Mouse (Mus musculus): ENCODE data around the gene Shisa8. TPM values are rescaled to one million over a fixed set of nuclear protein-coding genes. Genes with fewer than 3 reads are reported as not detected.
A peak's percentile ranks its signal among the peaks of the same experiment; 100 is the strongest.

Shisa8 gene
- polyA plus RNA-seq, 1 experiment from 2014 or later, result 0.10 TPM

- 19% methylated on average over 5 of the region's 5 CpGs for WGBS
These were observed 23.9 kb upstream of the Shisa8 start for GRCm38 (mm10) chr15:82236565-82236964.

GRCm38 (mm10) chr15:82235661-82236060, 23.0 kb upstream of the Shisa8 start:
- no peak for ATAC-seq (ENCODE audit: insufficient number of reproducible peaks, insufficient read depth, low FRiP score, low TSS enrichment, low read depth)
- H3K9me3 ChIP-seq, result no peaks in the 10 kb centered on the region
- H3K27me3 ChIP-seq, result no peaks in the 10 kb centered on the region
- no peak overlapping the region for H3K4me2 ChIP-seq
- H3K4me1 ChIP-seq (replicated peaks), result no peaks in the 10 kb centered on the region
- no peak overlapping the region for H3K9ac ChIP-seq (replicated peaks)
- peaks cover 43% of the 10 kb centered on the region; the same call in 1 of the 2 replicates for H3K36me3 ChIP-seq
- no peak overlapping the region for H3K4me3 ChIP-seq (replicated peaks)
- WGBS, result 86% methylated on average over 10 of the region's 10 CpGs
- no peak overlapping the region for H3K27ac ChIP-seq

More at GRCm38 (mm10) chr15:82236565-82236964, 23.9 kb upstream of the Shisa8 start:
- H3K9ac ChIP-seq (replicated peaks), result no peak overlapping the region
- no peaks in the 10 kb centered on the region for H3K9me3 ChIP-seq
- H3K36me3 ChIP-seq, result peaks cover 43% of the 10 kb centered on the region; the same call in 1 of the 2 replicates
- ATAC-seq (ENCODE audit: insufficient number of reproducible peaks, insufficient read depth, low FRiP score, low TSS enrichment, low read depth), result peak; percentile 50; the same call in 1 of the 2 replicates
- H3K4me1 ChIP-seq (replicated peaks), result no peaks in the 10 kb centered on the region
- no peak overlapping the region for H3K4me3 ChIP-seq (replicated peaks)
- H3K4me2 ChIP-seq, result no peak overlapping the region
- no peak overlapping the region for H3K27ac ChIP-seq
- H3K27me3 ChIP-seq, result no peaks in the 10 kb centered on the region

- 66% methylated on average over 4 of the region's 4 CpGs for WGBS
- ATAC-seq (ENCODE audit: insufficient number of reproducible peaks, insufficient read depth, low FRiP score, low TSS enrichment, low read depth), result no peak
- Histone ChIP-seq H3K4me1 (replicated peaks) (peaks cover 5% of the 10 kb centered on the region), H3K27ac (no peak overlapping the region), H3K27me3 (no peaks in the 10 kb centered on the region), H3K36me3 (peaks cover 21% of the 10 kb centered on the region; the same call in 1 of the 2 replicates), H3K4me2 (no peak overlapping the region), H3K4me3 (replicated peaks) (no peak overlapping the region), H3K9me3 (no peaks in the 10 kb centered on the region), H3K9ac (replicated peaks) (0 out of 2 replicates have a peak overlapping the region, but pooled peaks have one; percentile 0)
These were observed 20.0 kb upstream of the Shisa8 start for GRCm38 (mm10) chr15:82232651-82233050.

- no peak overlapping the region for H3K27ac ChIP-seq
- no peak overlapping the region for H3K4me2 ChIP-seq
These were observed 19.2 kb upstream of the Shisa8 start for GRCm38 (mm10) chr15:82231591-82232378.

GRCm38 (mm10) chr15:82231100-82231499, 18.5 kb upstream of the Shisa8 start:
- 73% methylated on average over 4 of the region's 4 CpGs for WGBS
- Histone ChIP-seq H3K4me3 (replicated peaks) (no peak overlapping the region), H3K36me3 (peaks cover 20% of the 10 kb centered on the region; the same call in 1 of the 2 replicates), H3K9ac (replicated peaks) (no peak overlapping the region), H3K4me1 (replicated peaks) (peaks cover 5% of the 10 kb centered on the region), H3K9me3 (no peaks in the 10 kb centered on the region), H3K4me2 (no peak overlapping the region), H3K27me3 (peaks cover 4% of the 10 kb centered on the region), H3K27ac (no peak overlapping the region)
- no peak for ATAC-seq (ENCODE audit: insufficient number of reproducible peaks, insufficient read depth, low FRiP score, low TSS enrichment, low read depth)

More at GRCm38 (mm10) chr15:82231591-82232378, 19.2 kb upstream of the Shisa8 start:
- no peak for ATAC-seq (ENCODE audit: insufficient number of reproducible peaks, insufficient read depth, low FRiP score, low TSS enrichment, low read depth)
- Histone ChIP-seq H3K36me3 (peaks cover 20% of the 10 kb centered on the region; the same call in 1 of the 2 replicates), H3K4me3 (replicated peaks) (no peak overlapping the region), H3K9me3 (no peaks in the 10 kb centered on the region), H3K27me3 (no peaks in the 10 kb centered on the region), H3K4me1 (replicated peaks) (peaks cover 5% of the 10 kb centered on the region), H3K9ac (replicated peaks) (no peak overlapping the region)
- WGBS, result 69% methylated on average over 11 of the region's 11 CpGs

GRCm38 (mm10) chr15:82230098-82230611, 17.5 kb upstream of the Shisa8 start:
- H3K4me2 ChIP-seq, result no peak overlapping the region
- no peak overlapping the region for H3K4me3 ChIP-seq (replicated peaks)
- peaks cover 5% of the 10 kb centered on the region for H3K4me1 ChIP-seq (replicated peaks)
- H3K9me3 ChIP-seq, result no peaks in the 10 kb centered on the region
- WGBS, result 74% methylated on average over 6 of the region's 6 CpGs
- H3K9ac ChIP-seq (replicated peaks), result no peak overlapping the region
- peaks cover 17% of the 10 kb centered on the region; the same call in 1 of the 2 replicates for H3K36me3 ChIP-seq
- peaks cover 14% of the 10 kb centered on the region for H3K27me3 ChIP-seq
- ATAC-seq (ENCODE audit: insufficient number of reproducible peaks, insufficient read depth, low FRiP score, low TSS enrichment, low read depth), result no peak
- H3K27ac ChIP-seq, result no peak overlapping the region

GRCm38 (mm10) chr15:82229542-82230045, 17.0 kb upstream of the Shisa8 start:
- no peaks in the 10 kb centered on the region for H3K9me3 ChIP-seq
- H3K36me3 ChIP-seq, result peaks cover 16% of the 10 kb centered on the region; the same call in 1 of the 2 replicates
- H3K4me1 ChIP-seq (replicated peaks), result peaks cover 7% of the 10 kb centered on the region
- no peak overlapping the region for H3K9ac ChIP-seq (replicated peaks)
- H3K4me3 ChIP-seq (replicated peaks), result no peak overlapping the region
- no peak overlapping the region for H3K4me2 ChIP-seq
- ATAC-seq (ENCODE audit: insufficient number of reproducible peaks, insufficient read depth, low FRiP score, low TSS enrichment, low read depth), result no peak
- peaks cover 19% of the 10 kb centered on the region for H3K27me3 ChIP-seq
- WGBS, result 40% methylated on average over 11 of the region's 11 CpGs
- H3K27ac ChIP-seq, result no peak overlapping the region

GRCm38 (mm10) chr15:82225769-82226168, 13.2 kb upstream of the Shisa8 start:
- Histone ChIP-seq H3K27ac (no peak overlapping the region), H3K9me3 (no peaks in the 10 kb centered on the region), H3K36me3 (no peaks in the 10 kb centered on the region), H3K4me3 (replicated peaks) (no peak overlapping the region), H3K4me1 (replicated peaks) (peaks cover 17% of the 10 kb centered on the region), H3K27me3 (peaks cover 49% of the 10 kb centered on the region), H3K4me2 (no peak overlapping the region), H3K9ac (replicated peaks) (no peak overlapping the region)
- 90% methylated on average over 5 of the region's 5 CpGs for WGBS
- ATAC-seq (ENCODE audit: insufficient number of reproducible peaks, insufficient read depth, low FRiP score, low TSS enrichment, low read depth), result no peak

GRCm38 (mm10) chr15:82224602-82225215, 12.1 kb upstream of the Shisa8 start:
- Histone ChIP-seq H3K27me3 (peaks cover 55% of the 10 kb centered on the region), H3K36me3 (no peaks in the 10 kb centered on the region), H3K4me2 (peak overlapping the region; percentile 66), H3K9me3 (no peaks in the 10 kb centered on the region), H3K4me1 (replicated peaks) (peaks cover 17% of the 10 kb centered on the region), H3K9ac (replicated peaks) (no peak overlapping the region), H3K4me3 (replicated peaks) (peak overlapping the region; percentile 41; the same call in 1 of the 2 replicates), H3K27ac (no peak overlapping the region)
- no peak for ATAC-seq (ENCODE audit: insufficient number of reproducible peaks, insufficient read depth, low FRiP score, low TSS enrichment, low read depth)
- WGBS, result 33% methylated on average over 7 of the region's 7 CpGs

GRCm38 (mm10) chr15:82223657-82224601, 11.3 kb upstream of the Shisa8 start, which contains the start of gene Tnfrsf13c:
Gene Tnfrsf13c (minus strand): TSS chr15:82224369.
- Histone ChIP-seq H3K36me3 (no peaks in the 10 kb centered on the region), H3K27me3 (peaks cover 60% of the 10 kb centered on the region), H3K4me1 (replicated peaks) (peaks cover 12% of the 10 kb centered on the region), H3K9ac (replicated peaks) (peak within 1 kb of the TSS; percentile 27; the same call in 1 of the 2 replicates), H3K27ac (no peak within 1 kb of the TSS), H3K4me2 (peak within 1 kb of the TSS; percentile 66), H3K4me3 (replicated peaks) (peak within 1 kb of the TSS; percentile 41), H3K9me3 (no peaks in the 10 kb centered on the region)
- ATAC-seq (ENCODE audit: insufficient number of reproducible peaks, insufficient read depth, low FRiP score, low TSS enrichment, low read depth), result no peak; the same call in 1 of the 2 replicates
- WGBS, result under 1% methylated on average over 44 of the region's 44 CpGs
